Mouse (Mus musculus): ENCODE data around the gene Kifc3.
A peak's percentile ranks its signal among the peaks of the same experiment; 100 is the strongest.
"Not testable (repeated sequence)": the region's sequence is repeated elsewhere in the genome, so short reads cannot be mapped to it uniquely, and the experiment has no call there.

Kifc3 gene

DNA sequence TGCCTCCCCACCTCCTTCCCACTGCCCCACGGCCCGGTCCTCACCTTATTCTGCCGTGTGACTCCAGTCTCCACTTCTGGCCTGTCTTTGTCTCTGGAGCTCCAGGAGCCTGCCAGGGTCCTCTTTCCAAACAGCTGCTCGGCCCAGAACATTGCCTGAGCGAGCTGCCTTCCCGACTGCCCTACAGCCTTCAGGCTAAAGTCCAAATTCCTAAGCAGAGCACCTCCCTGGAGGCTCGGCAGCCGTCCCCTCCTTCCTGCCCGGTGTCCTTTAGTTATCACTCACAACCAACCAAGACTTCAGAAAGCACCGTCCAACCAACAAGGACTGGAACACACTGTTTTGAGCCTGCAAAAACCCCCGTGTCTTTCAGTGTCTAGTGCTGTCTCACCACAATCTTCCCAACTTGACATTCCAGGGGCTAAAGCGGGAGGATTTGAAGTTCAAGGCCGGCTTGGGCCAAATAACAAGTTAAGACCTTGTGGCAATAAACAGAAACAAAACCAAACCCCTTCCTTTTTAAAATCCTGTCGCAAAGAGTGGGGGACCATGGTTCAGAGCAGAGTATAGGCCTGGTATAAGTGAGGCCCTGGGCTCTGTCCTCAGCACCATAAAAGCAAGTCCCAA lies at the start of gene Kifc3:
Gene Kifc3 (minus strand): TSS at position 164 of the 627 bp plus-strand sequence.
- no peak for DNase-seq

DNA sequence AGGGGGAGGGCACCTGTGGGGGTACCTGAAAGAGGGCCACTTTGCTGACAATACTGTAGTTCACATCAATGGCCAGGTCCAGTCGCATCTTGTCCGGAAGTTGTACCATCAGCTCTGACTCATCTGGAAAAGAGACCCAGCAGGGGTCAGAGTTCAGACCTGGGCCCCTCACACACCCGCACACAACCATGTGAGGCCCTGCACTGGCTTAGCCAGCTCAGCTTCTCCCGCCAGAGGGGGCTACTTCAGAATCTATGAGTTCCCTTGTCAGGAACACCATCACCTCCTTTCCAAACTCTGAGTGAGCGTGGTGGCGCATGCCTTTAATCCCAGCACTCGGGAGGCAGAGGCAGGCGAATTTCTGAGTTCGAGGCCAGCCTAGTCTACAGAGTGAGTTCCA lies 49.4 kb upstream of the Kifc3 start:
- no peak for DNase-seq

DNA sequence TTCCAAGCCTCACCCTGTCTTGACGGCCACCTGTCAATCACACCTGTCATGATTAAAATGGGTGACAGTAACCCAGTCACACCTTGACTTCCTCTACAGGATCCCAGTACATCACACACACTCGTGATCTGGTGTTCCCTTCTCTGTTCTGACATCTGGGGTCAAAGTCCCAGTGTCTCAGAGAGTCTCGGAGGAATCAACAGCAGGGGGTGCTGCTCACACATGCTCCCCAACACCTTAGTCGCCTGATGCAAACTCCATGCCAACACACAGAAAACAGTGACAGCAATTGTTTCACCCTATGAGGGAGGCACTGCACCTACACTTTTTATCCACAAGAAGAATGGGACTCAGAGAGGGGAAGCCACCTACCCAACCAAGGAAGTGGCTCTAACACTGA lies 47.2 kb upstream of the Kifc3 start:
- DNase-seq: peak; percentile 71

DNA sequence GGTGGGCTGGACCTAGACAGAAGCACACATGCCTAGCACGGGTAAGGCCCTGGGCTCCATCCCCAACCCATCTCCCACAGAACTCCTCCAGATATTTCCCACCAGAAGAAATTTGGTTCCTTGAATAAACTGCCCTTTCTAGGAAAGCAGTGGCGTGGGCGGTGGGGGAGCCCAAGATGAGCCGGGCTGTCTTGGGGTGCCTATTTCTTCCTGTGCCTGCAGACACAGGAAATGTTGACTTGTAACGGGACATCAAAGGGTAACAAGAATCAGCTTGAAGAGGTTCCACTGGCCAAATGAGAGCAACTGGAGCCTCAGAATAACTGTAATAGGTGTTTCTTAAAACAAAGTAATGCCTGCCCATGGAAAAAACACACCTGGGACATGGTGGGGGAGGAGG lies 44.7 kb upstream of the Kifc3 start:
- peak; percentile 72 for DNase-seq

DNA sequence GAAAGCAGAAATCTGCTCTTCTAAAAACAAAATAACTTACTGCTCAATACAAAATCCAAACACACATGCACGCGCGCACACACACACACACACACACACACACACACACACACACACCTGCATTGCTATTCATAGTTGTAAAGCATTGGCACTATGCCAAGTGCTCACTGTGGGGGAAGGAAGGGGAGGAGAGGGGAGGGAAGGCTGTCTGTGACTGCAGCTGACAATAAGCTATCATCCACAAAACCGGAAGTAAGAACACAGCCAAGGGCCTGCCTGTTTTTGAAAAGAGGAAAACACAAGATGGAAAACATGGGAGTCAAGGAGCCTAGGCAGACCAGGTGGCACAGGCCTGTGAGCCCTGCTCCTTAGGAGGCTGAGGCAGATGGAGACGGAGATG lies 42.6 kb upstream of the Kifc3 start:
- DNase-seq: peak; percentile 93

DNA sequence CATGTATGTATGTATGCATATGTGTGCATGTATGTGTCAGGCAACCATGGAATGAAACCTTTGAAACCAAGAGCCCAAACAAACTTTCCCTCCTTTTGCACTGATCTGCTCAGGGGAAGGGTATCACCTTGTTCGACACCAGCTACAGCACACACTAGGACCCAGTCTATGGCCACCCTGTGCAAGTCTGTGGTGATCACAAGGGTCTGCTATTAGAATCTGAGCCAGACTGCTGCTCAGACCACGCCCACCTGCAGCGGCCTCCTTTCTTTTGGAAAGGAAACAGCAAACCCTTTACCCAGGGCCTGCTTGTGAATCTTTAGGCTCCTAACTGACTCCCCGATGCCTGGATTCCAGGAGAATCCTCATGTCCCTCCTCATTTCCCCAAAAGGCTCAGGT lies 41.2 kb upstream of the Kifc3 start:
- DNase-seq: no peak

DNA sequence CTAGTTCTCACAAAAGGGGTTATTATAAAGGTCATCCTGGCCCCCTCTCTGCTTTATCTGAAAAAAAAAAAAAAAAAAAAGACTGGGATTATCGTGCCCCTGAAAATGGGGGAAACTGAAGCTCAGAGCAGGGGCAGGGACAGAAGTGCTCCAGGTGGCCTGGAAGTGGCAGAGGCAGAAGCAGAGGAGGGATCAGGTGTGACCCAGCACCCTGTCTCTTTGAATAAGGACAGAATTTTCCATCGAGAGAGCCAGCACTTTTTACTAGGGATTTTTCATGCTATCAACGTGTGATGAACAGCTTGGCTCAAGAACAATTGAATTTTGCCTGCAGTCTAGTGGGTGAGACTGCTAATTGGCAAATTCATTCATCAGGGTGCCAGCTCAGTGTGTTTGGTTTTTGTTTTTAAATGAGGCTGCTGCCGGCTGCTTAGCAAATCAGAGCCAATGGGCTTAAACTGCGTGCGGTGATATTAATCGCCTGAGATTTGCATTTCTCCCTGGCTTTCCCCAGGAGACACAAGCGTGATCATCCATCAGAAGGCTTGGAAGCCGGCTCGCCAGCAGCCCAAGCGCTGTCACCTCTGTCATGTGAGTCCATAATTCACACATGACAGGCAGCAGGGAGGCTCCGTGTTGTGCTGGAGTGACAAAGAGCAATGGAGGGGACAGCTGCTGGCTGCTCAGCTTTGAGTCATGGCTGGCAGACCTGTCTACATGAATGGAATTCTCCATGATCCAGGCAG lies 40.4 kb upstream of the Kifc3 start:
- DNase-seq: no peak

DNA sequence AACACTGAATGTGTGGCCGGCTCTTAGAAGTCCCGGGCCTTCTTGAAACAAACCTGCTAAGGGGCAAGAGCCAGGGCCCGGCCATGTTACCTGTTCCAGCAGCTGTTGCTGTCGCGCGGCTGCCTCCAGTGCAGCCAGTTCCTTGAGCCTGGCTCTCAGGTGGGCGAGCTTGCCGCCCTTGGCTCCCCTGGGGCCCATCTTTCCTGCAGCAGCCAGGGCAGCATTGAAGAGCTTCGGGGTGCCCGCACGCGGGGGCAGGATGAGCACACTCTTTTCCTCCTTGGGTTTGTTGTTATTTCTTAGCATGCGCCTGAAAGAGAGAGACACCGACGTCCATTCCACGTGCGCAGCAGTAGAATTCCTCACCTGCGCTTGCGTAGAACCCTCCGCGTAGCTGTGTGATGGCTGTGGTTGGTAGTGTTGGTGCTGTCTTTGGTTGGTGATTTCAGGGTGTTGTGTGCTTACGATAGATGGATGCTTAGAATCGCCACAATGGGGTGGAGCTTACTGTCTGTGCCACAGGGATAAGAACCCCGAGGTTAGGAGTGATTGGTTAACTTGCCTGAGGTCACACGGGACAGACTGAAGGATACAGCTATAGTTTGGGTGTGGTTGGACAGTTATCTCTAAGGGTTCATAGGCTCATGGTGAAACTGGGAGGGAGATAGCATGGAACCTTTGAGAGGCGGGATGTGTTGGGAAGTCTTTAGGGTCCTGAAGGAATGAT lies 39.6 kb upstream of the Kifc3 start:
- DNase-seq: no peak

DNA sequence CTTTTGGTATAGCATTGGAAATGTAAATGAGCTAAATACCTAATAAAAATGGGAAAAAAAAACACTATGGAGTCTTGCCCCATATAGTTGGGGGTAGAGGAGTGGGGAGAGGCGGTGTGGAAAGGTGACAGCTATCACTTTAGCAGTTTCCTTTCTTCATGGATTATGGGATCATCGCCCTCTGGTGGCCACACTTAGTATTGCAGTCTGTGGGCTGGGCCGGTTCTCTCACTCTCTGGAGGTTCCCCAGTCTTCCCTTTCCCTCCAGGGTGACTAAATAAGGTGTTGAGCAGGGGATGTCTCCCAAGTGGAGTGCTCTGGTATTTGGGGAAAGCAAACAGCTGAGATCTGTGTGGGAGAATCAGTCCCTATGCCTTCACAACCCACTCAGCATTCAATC lies 33.1 kb upstream of the Kifc3 start:
- peak; percentile 80 for DNase-seq

DNA sequence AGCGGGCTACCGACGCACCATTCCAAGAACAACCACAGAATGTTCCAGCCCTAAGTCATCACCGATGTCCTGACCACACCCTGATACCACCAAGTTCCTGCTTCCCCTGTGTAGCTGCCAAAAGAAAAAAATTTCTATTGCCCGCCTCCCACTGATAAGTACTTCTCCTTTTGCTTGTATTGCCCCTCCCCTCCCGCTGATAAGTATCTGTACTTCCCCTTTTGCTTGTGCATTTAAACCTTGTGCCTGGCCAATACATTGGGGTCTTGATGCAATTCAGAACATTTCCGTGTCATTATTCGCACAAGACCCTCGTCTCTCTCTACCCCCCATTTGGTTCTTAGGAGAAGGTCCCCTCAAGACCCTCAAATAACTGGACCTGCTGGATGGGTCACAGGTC lies 27.5 kb upstream of the Kifc3 start:
- not testable (repeated sequence) for DNase-seq

DNA sequence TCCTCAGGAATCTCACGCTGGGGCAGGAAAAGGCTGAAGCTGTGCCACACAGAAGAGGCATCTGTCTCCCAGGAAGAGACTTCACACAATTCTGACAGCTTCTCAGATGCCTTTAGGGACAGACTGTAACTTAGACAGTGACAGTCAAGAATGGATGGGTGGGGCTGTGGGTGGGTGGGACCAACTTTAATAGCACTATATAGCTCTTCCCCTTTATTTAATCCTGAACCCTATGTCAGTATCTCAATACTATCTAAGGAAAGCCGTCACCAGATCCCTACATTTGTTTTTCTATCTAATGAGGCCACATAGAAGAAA lies 24.5 kb upstream of the Kifc3 start:
- DNase-seq: no peak

DNA sequence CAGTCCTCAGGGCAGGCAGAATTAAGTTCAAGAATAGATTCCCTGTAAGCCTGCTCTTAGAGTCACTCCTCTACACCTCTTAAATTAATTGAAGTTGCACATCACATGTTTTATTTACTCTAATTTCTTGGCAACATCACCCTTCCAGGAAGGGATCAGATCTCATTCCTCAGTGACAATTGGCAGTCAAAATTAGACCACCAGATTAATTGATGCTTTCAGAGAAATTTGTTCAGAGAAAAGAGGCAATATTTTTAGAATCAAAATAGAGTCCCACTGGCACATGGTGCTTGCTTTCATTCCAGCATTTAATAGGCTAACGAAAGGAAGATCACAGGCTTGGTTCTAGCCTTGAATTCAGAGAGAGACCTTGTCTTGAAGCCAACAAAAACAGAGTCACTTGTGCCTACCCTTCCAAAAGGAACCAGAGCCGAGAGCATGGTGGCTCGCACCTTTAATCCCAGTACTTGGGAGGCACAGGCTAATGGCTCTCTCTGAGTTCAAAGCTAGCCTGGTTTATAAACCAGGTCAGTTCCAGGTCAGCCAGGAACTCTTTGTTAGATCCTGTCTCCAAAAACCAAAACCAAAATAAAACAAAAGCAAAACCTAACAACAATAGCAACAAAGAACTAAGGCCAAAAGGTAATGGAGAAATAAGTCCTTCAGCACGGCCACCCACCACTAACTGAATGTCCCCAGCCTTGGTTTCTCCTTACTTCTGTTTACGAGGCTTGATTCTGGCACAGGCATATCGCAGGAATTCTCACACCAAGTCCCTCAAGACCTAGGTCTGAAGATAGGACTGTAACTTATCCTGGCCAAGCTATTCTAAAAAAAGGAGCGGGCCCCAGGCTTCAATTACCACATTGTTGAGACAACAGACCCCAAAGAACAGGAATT lies 23.9 kb upstream of the Kifc3 start:
- no peak for DNase-seq

DNA sequence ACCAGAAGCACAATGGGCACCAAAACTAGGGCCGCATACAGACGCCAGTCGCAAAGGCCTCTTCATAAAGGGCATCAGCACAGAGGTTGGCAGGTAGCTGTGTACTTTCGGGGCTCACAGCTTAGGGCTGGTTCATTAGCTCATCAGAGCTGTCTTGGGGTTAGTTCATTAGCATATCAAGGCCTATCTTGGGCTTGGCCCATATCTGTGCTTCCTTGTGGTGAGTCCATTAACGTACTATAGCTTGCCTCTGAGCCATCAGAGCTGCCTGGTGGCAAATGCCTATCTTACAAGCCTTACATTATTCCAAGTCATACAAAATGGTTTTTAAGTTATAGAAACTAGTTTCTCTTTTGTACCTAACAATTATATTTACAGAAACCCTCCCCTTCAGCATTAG lies 21.4 kb upstream of the Kifc3 start:
- DNase-seq: no peak

DNA sequence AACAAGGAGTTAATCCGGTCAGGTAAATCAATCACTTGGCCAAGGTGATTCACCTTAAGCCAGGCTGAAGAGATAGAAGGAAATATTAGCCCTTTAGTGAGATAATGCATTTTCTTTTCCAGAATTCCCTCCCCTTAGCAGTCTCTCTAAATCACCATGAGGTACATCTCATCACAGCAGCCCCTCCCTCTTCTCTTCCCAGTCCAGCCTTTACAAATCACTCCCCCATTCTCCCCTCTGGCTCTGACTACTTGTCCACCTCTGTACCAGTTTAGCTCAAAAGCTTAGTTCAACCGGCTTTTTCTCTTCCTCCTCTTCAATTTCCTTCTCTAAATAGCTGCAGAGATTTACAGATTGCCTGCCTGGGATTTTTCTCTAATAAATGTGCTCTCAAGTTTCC lies 18.4 kb upstream of the Kifc3 start:
- no peak for DNase-seq

DNA sequence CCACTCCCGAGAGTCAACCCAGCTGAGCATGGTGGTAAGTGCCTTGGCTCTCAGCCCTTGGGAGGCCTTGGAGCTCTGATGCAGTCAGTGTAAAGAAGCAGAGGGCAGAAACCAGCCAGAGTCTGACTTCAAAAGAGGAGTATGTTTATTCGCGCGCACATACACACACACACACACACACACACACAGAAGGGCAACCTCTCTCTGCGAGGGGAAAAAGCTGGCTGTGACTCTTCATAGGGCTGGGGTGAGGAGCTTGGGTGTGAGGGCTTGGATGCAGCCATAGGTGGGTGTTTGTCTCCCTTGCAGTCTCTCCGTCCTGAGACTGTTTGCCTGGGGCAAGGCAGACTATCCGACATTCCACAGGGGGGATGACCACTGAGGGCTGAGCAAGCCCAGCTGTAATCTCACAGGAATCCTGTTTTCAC lies 18.0 kb upstream of the Kifc3 start:
- no peak for DNase-seq

DNA sequence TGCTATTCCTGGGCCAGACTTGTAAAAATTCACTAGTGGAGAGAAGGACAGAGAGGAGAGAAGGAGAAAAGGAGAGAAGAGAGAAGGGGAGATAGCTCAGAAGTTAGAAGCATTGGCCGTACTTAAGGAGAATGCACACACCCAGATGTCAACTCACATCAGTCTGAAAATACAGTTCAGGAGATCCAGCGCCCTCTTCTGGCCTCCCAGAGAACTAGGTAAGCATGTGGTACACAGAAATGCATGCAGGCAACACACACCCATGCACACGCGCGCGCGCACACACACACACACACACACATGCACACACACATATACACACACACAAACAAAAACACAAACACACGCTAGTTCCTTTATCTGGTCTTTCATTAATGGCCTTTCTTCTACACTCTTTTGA lies 17.0 kb upstream of the Kifc3 start:
- no peak for DNase-seq

DNA sequence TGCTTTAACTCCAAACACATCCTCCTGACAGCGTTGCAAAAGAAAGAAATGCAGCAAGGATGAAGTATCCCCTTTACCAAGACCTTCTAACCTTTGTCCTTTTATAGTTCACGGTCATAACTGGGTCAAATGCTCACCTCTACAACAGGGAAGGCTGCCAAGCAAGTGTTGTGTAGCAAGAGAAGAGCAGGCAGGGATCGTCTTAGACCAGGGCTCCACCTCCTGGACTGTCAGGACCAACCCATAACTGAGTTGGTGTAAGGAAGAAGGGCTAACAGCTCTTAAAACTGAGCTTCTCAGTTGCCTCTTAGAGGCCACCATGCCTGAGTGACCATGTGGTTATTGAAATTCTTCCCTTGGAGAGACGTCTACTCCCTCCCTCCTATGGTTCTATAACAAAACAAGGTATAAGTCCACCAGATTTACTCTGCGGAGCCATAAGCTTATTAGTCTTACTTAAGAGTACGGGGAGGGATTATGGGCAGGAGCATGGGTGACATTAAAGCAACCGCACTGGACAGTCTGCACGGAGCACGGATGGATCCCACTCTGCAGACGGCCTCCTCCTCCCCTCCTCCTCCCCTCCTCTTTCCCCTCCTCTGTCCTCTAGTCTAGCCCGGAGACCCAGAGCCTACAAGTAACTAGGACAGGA lies 13.2 kb upstream of the Kifc3 start:
- no peak for DNase-seq

DNA sequence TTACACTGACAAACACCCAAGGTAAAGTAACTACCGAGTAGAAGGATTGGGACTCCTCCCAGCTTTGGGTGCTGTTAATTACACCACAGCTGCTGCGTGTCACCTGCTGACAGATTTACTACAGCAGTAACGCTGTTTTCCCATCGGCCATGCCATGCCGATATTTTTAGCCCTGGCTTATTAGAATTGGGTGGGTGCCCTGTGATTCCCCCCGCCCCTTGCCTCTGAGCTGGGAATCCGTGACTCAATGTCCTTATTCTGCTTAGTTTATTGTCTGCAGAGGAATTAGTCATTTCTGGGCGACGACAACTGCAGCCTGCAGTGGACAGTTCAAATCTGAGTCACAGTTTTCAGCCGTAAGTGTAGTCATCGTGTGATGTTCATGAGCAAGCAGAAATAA lies 7.3 kb upstream of the Kifc3 start:
- DNase-seq: no peak

DNA sequence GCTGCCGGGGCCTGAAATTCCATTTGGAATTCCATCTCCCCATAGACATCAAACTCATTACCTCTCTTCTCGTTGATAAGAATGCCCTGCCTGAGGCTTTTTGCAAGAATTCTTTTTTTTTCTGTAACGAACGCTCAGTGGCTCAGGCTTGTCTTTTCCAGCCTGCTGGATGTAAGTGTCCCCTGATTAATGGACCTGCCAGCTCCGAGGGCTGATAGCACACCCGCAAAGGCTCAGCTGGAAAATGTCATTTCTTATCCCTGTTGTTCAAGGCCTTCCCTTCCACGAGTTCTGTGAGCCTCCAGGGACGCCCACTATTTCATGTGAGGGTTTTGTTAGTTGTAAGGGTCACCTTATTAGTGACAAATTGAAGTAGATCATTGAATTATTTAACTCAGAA lies 3.3 kb upstream of the Kifc3 start:
- DNase-seq: no peak

DNA sequence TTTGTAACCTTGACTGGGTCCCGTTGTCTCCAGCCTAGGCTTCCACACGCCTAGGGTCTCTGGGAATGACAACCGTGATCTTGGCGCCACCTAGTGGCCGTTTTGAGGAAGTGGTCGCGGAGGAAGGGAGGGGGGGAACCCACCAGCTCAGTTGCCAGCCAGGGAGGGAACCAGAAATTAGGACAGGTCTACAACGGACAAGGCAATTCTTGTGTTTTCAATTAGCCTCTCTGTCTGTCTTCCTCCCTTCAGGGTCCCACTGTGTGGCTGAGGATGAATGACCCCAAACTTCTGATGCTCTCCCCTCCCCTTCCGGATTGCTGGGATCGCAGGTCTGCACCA lies 1.4 kb upstream of the Kifc3 start:
- DNase-seq: peak; percentile 70

DNA sequence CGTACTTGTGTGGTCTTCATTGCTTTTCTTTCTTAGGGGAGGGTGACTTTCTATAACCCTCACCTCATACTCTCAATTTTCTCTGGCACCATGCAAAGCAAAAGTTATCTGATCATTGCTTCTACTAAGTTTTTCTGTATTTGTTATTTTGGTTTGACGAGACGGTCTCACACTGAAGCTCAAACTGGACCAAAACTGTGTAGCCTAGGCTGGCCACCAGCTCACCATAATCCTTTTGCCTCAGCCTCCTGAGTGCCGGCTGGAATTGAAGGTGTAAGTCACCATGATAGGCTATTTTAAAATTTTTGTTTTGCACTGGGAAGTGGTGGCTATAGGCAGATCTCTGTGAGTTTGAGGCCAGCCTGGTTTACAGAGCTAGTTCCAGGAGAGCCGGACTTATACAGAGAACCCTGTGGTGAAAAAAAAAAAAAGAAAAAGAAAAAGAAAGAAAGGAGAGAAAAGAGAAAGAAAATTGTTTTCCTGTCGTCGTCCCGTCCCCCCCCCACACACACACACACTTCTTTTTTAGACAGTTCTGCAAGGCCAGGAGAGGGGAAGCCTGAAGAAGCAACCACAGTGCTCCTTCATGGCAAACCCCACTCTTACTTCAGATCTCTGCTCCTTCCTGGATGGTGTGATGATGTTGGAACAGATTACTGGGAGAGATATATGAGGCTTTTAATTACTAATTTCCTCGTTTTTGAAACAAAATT lies 870 bp upstream of the Kifc3 start:
- no peak for DNase-seq

DNA sequence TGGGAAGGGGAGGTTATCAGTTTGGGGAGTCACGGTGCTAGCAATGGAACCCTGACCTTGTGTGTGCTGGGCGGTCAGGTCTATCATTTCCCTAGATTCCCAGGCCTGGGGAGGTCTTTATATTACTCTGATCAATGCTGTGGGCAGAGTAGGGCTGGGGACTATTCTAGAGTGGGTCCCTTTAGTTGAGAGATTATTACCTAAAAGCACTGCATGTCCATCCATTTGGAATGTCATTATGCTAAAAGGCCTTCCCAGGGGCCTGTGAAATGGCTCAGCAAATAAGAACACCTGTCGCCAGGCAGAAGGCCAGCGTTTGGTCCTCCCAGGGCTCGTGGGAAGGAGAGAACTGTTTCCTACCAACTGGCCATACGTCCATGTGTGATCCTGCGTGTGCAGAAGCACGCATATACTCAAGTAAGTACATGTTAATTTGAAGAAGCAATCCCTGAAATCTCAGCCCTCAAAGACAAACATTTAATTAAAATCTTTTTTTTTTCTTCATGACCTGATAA lies 499 bp downstream of the Kifc3 start:
- no peak for DNase-seq

Measured in thymus, postnatal 14 days (tissue).